In genomic region chr13:54163363-54163762, GRCm38 (mm10) we compare ENCODE assay signal across 16 mouse cellular contexts. TPM values are rescaled to one million over a fixed set of nuclear protein-coding genes. Genes with fewer than 3 reads are reported as not detected.
"Had no signal": no experiment of that assay in that cellular context is flagged by ENCODE, and none has a peak within 500 bp of the region (broad histone marks: within the 10 kb centered on the region; RNA-seq: fewer than 3 reads in every experiment).

No protein-coding gene starts in this region.

- H3K27ac ChIP-seq: kidney, embryonic 15.5 days; limb, embryonic 13.5 days; liver, embryonic 14.5 days; midbrain, embryonic 10.5 days; midbrain, embryonic 15.5 days; neural tube, embryonic 13.5 days; stomach, postnatal 0 days had no signal

- H3K4me1 ChIP-seq: kidney, embryonic 15.5 days had no signal

- DNase-seq: kidney, adult 2 months; kidney, postnatal 14 days; layer of hippocampus, postnatal 36 days; lung, adult 18-20 months; lung, postnatal 4 days; retina, postnatal 1 day; thymus, adult 18-20 months; thymus, postnatal 14 days had no signal

- ATAC-seq: intestine, embryonic 16.5 days; midbrain, embryonic 15.5 days had no signal

- H3K4me3 ChIP-seq: kidney, embryonic 15.5 days; limb, embryonic 13.5 days; midbrain, embryonic 10.5 days; midbrain, embryonic 15.5 days; neural tube, embryonic 13.5 days had no signal

RNA-seq across cellular contexts. Expression of gene Hrh2, which starts 28.6 kb away (rescaled TPM):
- polyA plus RNA-seq: kidney, embryonic 15.5 days had no signal
